Mouse (Mus musculus) liver, postnatal 0 days (tissue): ENCODE measurements around the gene Tmc8.

Experiments used
- CTCF ChIP-seq: sonication (generic); IDR thresholded peaks from 2 replicates; pipeline ENCODE4 v1.5.1; 2016; ENCODE audit warnings: antibody characterized with exemption, low read depth
- EP300 ChIP-seq: IDR thresholded peaks from 2 replicates; pipeline ENCODE4 v1.6.1; 2016; ENCODE audit warnings: antibody characterized with exemption, low read depth, mild to moderate bottlenecking

GRCm38 (mm10) chr11:117770407-117770806 is 11.5 kb upstream of the Tmc8 start:
- TF ChIP-seq CTCF: no peak
- no peak for TF ChIP-seq EP300
